Mouse (Mus musculus) forebrain, embryonic 10.5 days (tissue): ENCODE measurements around the gene Snph. TPM values are rescaled to one million over a fixed set of nuclear protein-coding genes. Genes with fewer than 3 reads are reported as not detected.

Source experiments
- DNase-seq: peaks from one replicate; pipeline ENCODE4 v3.0.0-alpha.2; 2017; ENCODE audit warnings: low spot score; ENCODE audit errors: extremely low spot score
- H3K27ac ChIP-seq: fragments of 300-500 bp; sonication (generic); 2 replicates; pipeline ENCODE4 v1.5.1; 2016; ENCODE audit warnings: mild to moderate bottlenecking
- H3K27me3 ChIP-seq: fragments of 300-500 bp; sonication (generic); 2 replicates; pipeline ENCODE4 v1.6.1; 2016; ENCODE audit warnings: mild to moderate bottlenecking; ENCODE audit not compliant: poor library complexity, severe bottlenecking
- H3K36me3 ChIP-seq: fragments of 300-500 bp; sonication (generic); replicated peaks from 2 replicates; pipeline ENCODE4 v1.6.1; 2016; ENCODE audit warnings: mild to moderate bottlenecking, moderate library complexity
- H3K4me1 ChIP-seq: fragments of 300-500 bp; sonication (generic); 2 replicates; pipeline ENCODE4 v1.6.1; 2016
- H3K4me3 ChIP-seq: fragments of 300-500 bp; sonication (generic); 2 replicates; pipeline ENCODE4 v1.5.1; 2016; ENCODE audit warnings: mild to moderate bottlenecking, moderate library complexity
- H3K9me3 ChIP-seq: fragments of 300-500 bp; sonication (generic); 2 replicates; pipeline ENCODE4 v1.6.1; 2016; ENCODE audit warnings: mild to moderate bottlenecking, moderate library complexity
- WGBS: fragments of 180-500 bp; shearing (Covaris S2); methylation state at CpG from one replicate; pipeline ENCODE4 v1.1.7; 2016; 5-methylcytosine and 5-hydroxymethylcytosine counted together
- polyA plus RNA-seq: library from polyadenylated mRNA; unstranded; fragments of >200 nt; fragmentation: Nextera tagmentation; extraction: Ambion mirVana; gene quantifications from 2 replicates; pipeline ENCODE4 v1.2.1, GENCODE M21; 2016

Gene Snph
- polyA plus RNA-seq, 1 experiment from 2014 or later: 1.1 TPM

- no peak overlapping the region for H3K4me3 ChIP-seq
- DNase-seq: no peak
Measured at GRCm38 (mm10) chr2:151585934-151586333, 46.5 kb downstream of the Snph start.

GRCm38 (mm10) chr2:151580945-151581344, 51.4 kb downstream of the Snph start:
- Histone ChIP-seq H3K27ac (no peak overlapping the region), H3K9me3 (no peaks in the 10 kb centered on the region), H3K36me3 (no peaks in the 10 kb centered on the region), H3K27me3 (peaks cover 19% of the 10 kb centered on the region), H3K4me1 (peaks cover 9% of the 10 kb centered on the region), H3K4me3 (no peak overlapping the region)
- 47% methylated on average over 1 of the region's 1 CpGs for WGBS
- DNase-seq: no peak

More at GRCm38 (mm10) chr2:151585934-151586333, 46.5 kb downstream of the Snph start:
- WGBS: 79% methylated on average over 3 of the region's 3 CpGs
- no peaks in the 10 kb centered on the region for H3K9me3 ChIP-seq
- no peaks in the 10 kb centered on the region for H3K27me3 ChIP-seq
- no peaks in the 10 kb centered on the region for H3K4me1 ChIP-seq
- no peaks in the 10 kb centered on the region for H3K36me3 ChIP-seq
- H3K27ac ChIP-seq: no peak overlapping the region

GRCm38 (mm10) chr2:151579183-151579582, 53.2 kb downstream of the Snph start:
- Histone ChIP-seq H3K27ac (no peak overlapping the region), H3K4me3 (no peak overlapping the region), H3K9me3 (no peaks in the 10 kb centered on the region), H3K27me3 (peaks cover 19% of the 10 kb centered on the region), H3K4me1 (peaks cover 18% of the 10 kb centered on the region), H3K36me3 (no peaks in the 10 kb centered on the region)
- WGBS: 82% methylated on average over 4 of the region's 4 CpGs
- no peak for DNase-seq

GRCm38 (mm10) chr2:151575699-151576389, 56.5 kb downstream of the Snph start:
- H3K9me3 ChIP-seq: no peaks in the 10 kb centered on the region
- peak overlapping the region; percentile 84 for H3K27ac ChIP-seq
- DNase-seq: peak; percentile 81
- H3K4me1 ChIP-seq: peaks cover 18% of the 10 kb centered on the region
- H3K36me3 ChIP-seq: no peaks in the 10 kb centered on the region
- WGBS: under 1% methylated on average over 38 of the region's 38 CpGs
- peak overlapping the region; percentile 54 for H3K4me3 ChIP-seq
- H3K27me3 ChIP-seq: peaks cover 19% of the 10 kb centered on the region

- Histone ChIP-seq H3K4me3 (peak overlapping the region; percentile 54), H3K36me3 (no peaks in the 10 kb centered on the region), H3K27ac (peak overlapping the region; percentile 84), H3K4me1 (peaks cover 18% of the 10 kb centered on the region), H3K9me3 (no peaks in the 10 kb centered on the region), H3K27me3 (peaks cover 19% of the 10 kb centered on the region)
- DNase-seq: no peak
- 23% methylated on average over 7 of the region's 7 CpGs for WGBS
Measured at GRCm38 (mm10) chr2:151575119-151575698, 57.2 kb downstream of the Snph start.

- H3K9me3 ChIP-seq: no peaks in the 10 kb centered on the region
- H3K36me3 ChIP-seq: no peaks in the 10 kb centered on the region
- WGBS: 67% methylated on average over 5 of the region's 5 CpGs
- no peak overlapping the region for H3K4me3 ChIP-seq
- H3K4me1 ChIP-seq: peaks cover 18% of the 10 kb centered on the region
- no peak overlapping the region for H3K27ac ChIP-seq
- no peak for DNase-seq
- H3K27me3 ChIP-seq: peaks cover 19% of the 10 kb centered on the region
Measured at GRCm38 (mm10) chr2:151574607-151575006, 57.8 kb downstream of the Snph start.

- Histone ChIP-seq H3K4me1 (peaks cover 18% of the 10 kb centered on the region), H3K9me3 (no peaks in the 10 kb centered on the region), H3K36me3 (no peaks in the 10 kb centered on the region), H3K4me3 (no peak overlapping the region), H3K27ac (no peak overlapping the region), H3K27me3 (peaks cover 14% of the 10 kb centered on the region)
- 81% methylated on average over 3 of the region's 3 CpGs for WGBS
- no peak for DNase-seq
Measured at GRCm38 (mm10) chr2:151573667-151574066, 58.7 kb downstream of the Snph start.

GRCm38 (mm10) chr2:151571873-151572700, 60.3 kb downstream of the Snph start, which contains the start of gene Sdcbp2:
Gene Sdcbp2, plus strand, starts transcription at chr2:151572622.
- Histone ChIP-seq H3K9me3 (no peaks in the 10 kb centered on the region), H3K27me3 (peaks cover 4% of the 10 kb centered on the region), H3K27ac (no peak within 1 kb of the TSS), H3K4me3 (no peak within 1 kb of the TSS), H3K4me1 (peaks cover 18% of the 10 kb centered on the region), H3K36me3 (no peaks in the 10 kb centered on the region)
- WGBS: 84% methylated on average over 17 of the region's 17 CpGs
- no peak for DNase-seq

- DNase-seq: no peak
- Histone ChIP-seq H3K27ac (no peak overlapping the region), H3K9me3 (no peaks in the 10 kb centered on the region), H3K27me3 (no peaks in the 10 kb centered on the region), H3K4me3 (no peak overlapping the region), H3K4me1 (no peaks in the 10 kb centered on the region), H3K36me3 (peaks cover 12% of the 10 kb centered on the region)
- WGBS: 87% methylated on average over 2 of the region's 2 CpGs
Measured at GRCm38 (mm10) chr2:151569452-151569851, 62.9 kb downstream of the Snph start.

GRCm38 (mm10) chr2:151566856-151567255, 65.5 kb downstream of the Snph start:
- no peaks in the 10 kb centered on the region for H3K9me3 ChIP-seq
- H3K27me3 ChIP-seq: no peaks in the 10 kb centered on the region
- H3K4me3 ChIP-seq: no peak overlapping the region
- no peak overlapping the region for H3K27ac ChIP-seq
- WGBS: 88% methylated on average over 6 of the region's 6 CpGs
- H3K4me1 ChIP-seq: no peaks in the 10 kb centered on the region
- H3K36me3 ChIP-seq: peaks cover 37% of the 10 kb centered on the region
- DNase-seq: no peak

GRCm38 (mm10) chr2:151564986-151565385, 67.4 kb downstream of the Snph start:
- no peak overlapping the region for H3K4me3 ChIP-seq
- no peaks in the 10 kb centered on the region for H3K27me3 ChIP-seq
- no peak for DNase-seq
- no peaks in the 10 kb centered on the region for H3K4me1 ChIP-seq
- 86% methylated on average over 3 of the region's 3 CpGs for WGBS
- peaks cover 56% of the 10 kb centered on the region for H3K36me3 ChIP-seq
- no peak overlapping the region for H3K27ac ChIP-seq
- no peaks in the 10 kb centered on the region for H3K9me3 ChIP-seq

GRCm38 (mm10) chr2:151564006-151564405, 68.4 kb downstream of the Snph start:
- no peaks in the 10 kb centered on the region for H3K9me3 ChIP-seq
- H3K27ac ChIP-seq: no peak overlapping the region
- peaks cover 66% of the 10 kb centered on the region for H3K36me3 ChIP-seq
- H3K4me3 ChIP-seq: no peak overlapping the region
- H3K4me1 ChIP-seq: no peaks in the 10 kb centered on the region
- DNase-seq: no peak
- 83% methylated on average over 1 of the region's 1 CpGs for WGBS
- H3K27me3 ChIP-seq: no peaks in the 10 kb centered on the region
